Comparison of ENCODE assay signal across 8 mouse cellular contexts in the genomic region with DNA sequence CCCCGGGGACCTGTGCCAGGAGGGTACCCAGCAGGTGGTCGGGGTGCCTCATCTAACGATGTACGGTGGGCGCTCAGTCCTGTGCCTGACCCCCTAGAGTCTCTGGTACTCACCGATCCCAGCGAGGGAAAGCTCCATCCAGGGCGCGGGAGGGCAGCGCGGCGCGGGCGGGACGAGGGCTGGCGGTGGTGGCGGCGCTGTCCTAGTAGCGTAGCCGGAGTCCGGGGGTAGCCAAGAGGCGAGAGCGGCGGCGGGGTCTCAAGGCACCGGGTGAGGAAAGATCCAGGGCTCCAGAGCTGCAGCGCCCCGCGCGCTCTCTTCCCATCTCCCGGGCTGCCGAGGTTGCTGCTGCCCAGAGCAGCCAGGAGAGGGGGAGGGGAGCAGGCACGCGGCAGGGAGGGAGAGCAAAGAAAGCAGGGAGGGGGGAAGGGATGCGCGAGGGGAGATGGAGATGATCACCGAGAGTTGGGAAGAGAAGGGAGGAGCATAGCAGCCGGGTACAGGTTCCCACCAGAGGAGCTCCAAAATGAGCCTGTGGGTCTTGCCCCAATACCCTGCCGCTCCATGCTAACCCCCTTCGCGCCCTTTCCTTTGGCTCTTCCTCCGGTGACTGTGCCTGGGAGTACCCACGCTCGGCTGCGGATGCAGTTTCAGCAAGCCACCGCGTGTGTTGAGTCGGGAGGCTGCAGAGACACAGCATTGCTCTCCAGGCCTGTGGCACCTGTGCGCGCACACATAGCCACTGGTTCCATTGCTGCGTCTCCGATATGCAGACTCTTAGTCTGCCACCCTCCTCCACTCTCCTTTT. TPM values are rescaled to one million over a fixed set of nuclear protein-coding genes. Genes with fewer than 3 reads are reported as not detected.
A peak's percentile ranks its signal among the peaks of the same experiment; 100 is the strongest.
DNase-seq lines count a peak whose midpoint lies in the region; ATAC-seq lines count a peak whose summit lies in the region.

Gene Fut9 (minus strand): TSS at position 769 of the 808 bp plus-strand sequence.

- peak within 1 kb of the TSS; percentile 92 for H3K9ac ChIP-seq in forebrain, embryonic 14.5 days (ENCODE audit: low read length)
- peak within 1 kb of the TSS; percentile 54 for H3K9ac ChIP-seq in kidney, embryonic 14.5 days (ENCODE audit: low read depth, low read length)
- peak within 1 kb of the TSS; percentile 84 for H3K9ac ChIP-seq in neural tube, embryonic 14.5 days (replicated peaks; ENCODE audit: low read depth, low read length)

- under 1% methylated on average over 52 of the region's 52 CpGs for WGBS in forebrain, embryonic 14.5 days
- under 1% methylated on average over 47 of the region's 52 CpGs for WGBS in kidney, embryonic 14.5 days
- WGBS in limb, embryonic 10.5 days, result under 1% methylated on average over 52 of the region's 52 CpGs
- under 1% methylated on average over 51 of the region's 52 CpGs for WGBS in neural tube, embryonic 14.5 days

- H3K36me3 ChIP-seq in forebrain, embryonic 14.5 days (ENCODE audit: control insufficient read depth, insufficient read depth, low read length), result no peaks in the 10 kb centered on the region
- H3K36me3 ChIP-seq in kidney, embryonic 14.5 days (ENCODE audit: control insufficient read depth, insufficient read depth, low read length), result no peaks in the 10 kb centered on the region
- no peaks in the 10 kb centered on the region for H3K36me3 ChIP-seq in limb, embryonic 10.5 days
- no peaks in the 10 kb centered on the region for H3K36me3 ChIP-seq in neural tube, embryonic 14.5 days (ENCODE audit: control insufficient read depth, insufficient read depth, low read length)

- H3K4me1 ChIP-seq in forebrain, embryonic 14.5 days (ENCODE audit: control insufficient read depth, insufficient read depth, low read length), result peaks cover 10% of the 10 kb centered on the region; the same call in 1 of the 2 replicates
- H3K4me1 ChIP-seq in kidney, embryonic 14.5 days (ENCODE audit: control insufficient read depth, insufficient read depth, low read length), result no peaks in the 10 kb centered on the region
- peaks cover 14% of the 10 kb centered on the region for H3K4me1 ChIP-seq in limb, embryonic 10.5 days
- peaks cover 4% of the 10 kb centered on the region; the same call in 1 of the 2 replicates for H3K4me1 ChIP-seq in neural tube, embryonic 14.5 days (ENCODE audit: control insufficient read depth, insufficient read depth, low read length)

- H3K9me3 ChIP-seq in forebrain, embryonic 14.5 days (replicated peaks; ENCODE audit: control insufficient read depth, low read length), result no peaks in the 10 kb centered on the region
- H3K9me3 ChIP-seq in kidney, embryonic 14.5 days (ENCODE audit: control insufficient read depth, low read length), result no peaks in the 10 kb centered on the region
- no peaks in the 10 kb centered on the region for H3K9me3 ChIP-seq in limb, embryonic 10.5 days (replicated peaks)
- no peaks in the 10 kb centered on the region for H3K9me3 ChIP-seq in neural tube, embryonic 14.5 days (ENCODE audit: control insufficient read depth, low read length)

- peak; percentile 13 for DNase-seq in adrenal gland, postnatal 10 days
- DNase-seq in adrenal gland, postnatal 4 days (ENCODE audit: low spot score in 2 of 2), result no peak
- DNase-seq in cerebellum, adult 11 months, result peak; percentile 88
- DNase-seq in forebrain, embryonic 14.5 days (ENCODE audit: low spot score), result peak; percentile 90
- DNase-seq in limb, embryonic 10.5 days (ENCODE audit: low spot score), result peak; percentile 67
- no peak for DNase-seq in c-Kit-positive CD71-positive TER-119-positive erythroid progenitor cells, embryonic 14.5 days (ENCODE audit: low spot score)

- no peaks in the 10 kb centered on the region for H3K27me3 ChIP-seq in forebrain, embryonic 14.5 days (replicated peaks; ENCODE audit: control insufficient read depth, insufficient read depth, low read length)
- H3K27me3 ChIP-seq in kidney, embryonic 14.5 days (ENCODE audit: control insufficient read depth, insufficient read depth, low read length), result peaks cover 13% of the 10 kb centered on the region
- peaks cover 40% of the 10 kb centered on the region for H3K27me3 ChIP-seq in limb, embryonic 10.5 days (ENCODE audit: low read depth, poor library complexity, severe bottlenecking)
- H3K27me3 ChIP-seq in neural tube, embryonic 14.5 days (ENCODE audit: control insufficient read depth, insufficient read depth, low read length), result no peaks in the 10 kb centered on the region

- peak; percentile 94 for ATAC-seq in forebrain, embryonic 14.5 days
- ATAC-seq in kidney, embryonic 14.5 days (ENCODE audit: low FRiP score, low TSS enrichment), result peak; percentile 91
- peak; percentile 96 for ATAC-seq in neural tube, embryonic 14.5 days (ENCODE audit: low read depth)

- H3K27ac ChIP-seq in forebrain, embryonic 14.5 days (ENCODE audit: low read depth, low read length), result peak within 1 kb of the TSS; percentile 92
- no peak within 1 kb of the TSS for H3K27ac ChIP-seq in kidney, embryonic 14.5 days (ENCODE audit: low read depth, low read length)
- peak within 1 kb of the TSS; percentile 71 for H3K27ac ChIP-seq in limb, embryonic 10.5 days
- peak within 1 kb of the TSS; percentile 88 for H3K27ac ChIP-seq in neural tube, embryonic 14.5 days (ENCODE audit: low read depth, low read length)

- H3K4me2 ChIP-seq in forebrain, embryonic 14.5 days (ENCODE audit: low read length), result peak within 1 kb of the TSS; percentile 69
- peak within 1 kb of the TSS; percentile 91 for H3K4me2 ChIP-seq in kidney, embryonic 14.5 days (replicated peaks; ENCODE audit: low read depth, low read length)
- H3K4me2 ChIP-seq in neural tube, embryonic 14.5 days (ENCODE audit: low read depth, low read length), result peak within 1 kb of the TSS; percentile 45

- H3K4me3 ChIP-seq in forebrain, embryonic 14.5 days (ENCODE audit: low read depth, low read length), result peak within 1 kb of the TSS; percentile 74
- peak within 1 kb of the TSS; percentile 53 for H3K4me3 ChIP-seq in kidney, embryonic 14.5 days (ENCODE audit: low read length)
- H3K4me3 ChIP-seq in limb, embryonic 10.5 days, result peak within 1 kb of the TSS; percentile 64
- H3K4me3 ChIP-seq in neural tube, embryonic 14.5 days (ENCODE audit: low read depth, low read length), result peak within 1 kb of the TSS; percentile 71

RNA-seq across cellular contexts. Expression of gene Fut9, which starts in this region (rescaled TPM):
- total RNA-seq in adrenal gland, postnatal 10 days (2021), result under 1 TPM; 0.24 to 0.48 TPM
- 1 to 10 TPM in 1 of 2 experiments, under 1 TPM in 1; 0.82 to 8.6 TPM for total RNA-seq in adrenal gland, postnatal 4 days (2021)
- 10.6 and 17.3 TPM in 2 replicates for polyA plus RNA-seq in forebrain, embryonic 14.5 days (2014; fragmentation: Nextera tagmentation; extraction: Ambion mirVana)
- polyA plus RNA-seq in kidney, embryonic 14.5 days (2014; fragmentation: Nextera tagmentation; extraction: Ambion mirVana), result 4.3 and 5.9 TPM in 2 replicates
- polyA plus RNA-seq in limb, embryonic 10.5 days (2016; fragmentation: Nextera tagmentation; extraction: Ambion mirVana), result 0.25 and 0.26 TPM in 2 replicates
- 30.1 and 42.1 TPM in 2 replicates for polyA plus RNA-seq in neural tube, embryonic 14.5 days (2014; fragmentation: Nextera tagmentation; extraction: Ambion mirVana)

Comparison
In these comparisons a context has a peak if more than half of its experiments do, and no peak if none do; other contexts are left out.
1. Peak in DNase-seq in adrenal gland, postnatal 10 days; RNA of the gene not detected or under 1 TPM.
2. Peak in DNase-seq, H3K4me3 ChIP-seq and H3K27ac ChIP-seq in limb, embryonic 10.5 days; RNA of the gene not detected or under 1 TPM.
3. DNase-seq: peak in cerebellum, adult 11 months (single experiment) and forebrain, embryonic 14.5 days (single experiment); none in adrenal gland, postnatal 4 days (0 of 2) and c-Kit-positive CD71-positive TER-119-positive erythroid progenitor cells, embryonic 14.5 days (single experiment).
4. Peak in every context shown above with its lines, with median percentiles within 50 percentile points of each other: ATAC-seq, H3K4me2 ChIP-seq, H3K4me3 ChIP-seq and H3K9ac ChIP-seq.